Mouse (Mus musculus): ENCODE results near the gene Abcc9.

GRCm38 (mm10) chr6:142602772-142603171 is 99.3 kb downstream of the Abcc9 start:
- TF ChIP-seq CTCF (IDR thresholded peaks at IDR 0.05; ENCODE audit: borderline replicate concordance, insufficient read depth, low read length) = no peak
- no peak for TF ChIP-seq POLR2A (IDR thresholded peaks at IDR 0.05; ENCODE audit: low read depth, low read length)

Data from embryonic fibroblast, embryonic 13.5 days (primary cell).